Mouse (Mus musculus): ENCODE results near the gene 1700088E04Rik.
A peak's percentile ranks its signal among the peaks of the same experiment; 100 is the strongest.

Gene 1700088E04Rik

DNA sequence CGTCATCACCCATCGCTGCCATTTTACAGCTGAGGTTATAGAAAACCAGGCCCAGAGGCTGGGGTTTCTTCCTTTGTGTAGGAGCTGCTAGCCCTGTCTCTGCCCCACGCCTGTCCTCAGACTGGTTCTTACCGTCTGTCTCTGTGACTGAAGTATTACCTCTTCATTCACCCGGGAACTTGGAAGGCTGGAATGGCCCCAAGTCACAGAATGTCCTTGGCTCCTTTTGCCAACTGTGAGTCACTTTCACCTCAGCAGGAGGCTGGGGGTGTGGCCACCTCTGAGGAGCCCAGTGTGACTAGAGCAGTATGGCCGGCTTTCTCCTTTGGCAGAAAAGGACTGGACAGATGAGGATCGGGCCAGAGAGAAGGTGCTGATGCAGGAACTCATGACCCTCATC lies 9.6 kb downstream of the 1700088E04Rik start:
- peak in 1 of 2 experiments; percentile 43 for DNase-seq (ENCODE audit: low spot score in 2 of 2)

DNA sequence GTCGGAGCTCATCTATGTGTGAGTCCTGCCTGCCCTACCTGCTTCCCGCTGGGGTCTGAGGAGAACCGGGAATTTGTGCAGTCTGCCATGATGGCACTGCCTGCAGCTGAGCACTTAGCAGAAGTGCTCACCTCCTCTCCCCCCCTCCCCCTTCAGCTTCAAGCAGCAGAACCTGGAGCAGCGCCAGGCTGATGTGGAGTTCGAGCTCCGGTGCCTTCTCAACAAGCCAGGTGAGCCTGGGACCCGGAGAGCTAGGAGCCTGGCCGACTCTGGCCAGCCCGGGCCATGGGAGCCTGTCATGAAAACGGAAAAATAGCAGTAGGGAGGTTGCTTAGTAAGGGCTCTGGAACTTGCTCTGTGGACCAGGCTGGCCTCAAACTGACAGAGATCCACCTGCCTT lies 10.3 kb downstream of the 1700088E04Rik start:
- no peak for DNase-seq (ENCODE audit: low spot score in 2 of 2)

DNA sequence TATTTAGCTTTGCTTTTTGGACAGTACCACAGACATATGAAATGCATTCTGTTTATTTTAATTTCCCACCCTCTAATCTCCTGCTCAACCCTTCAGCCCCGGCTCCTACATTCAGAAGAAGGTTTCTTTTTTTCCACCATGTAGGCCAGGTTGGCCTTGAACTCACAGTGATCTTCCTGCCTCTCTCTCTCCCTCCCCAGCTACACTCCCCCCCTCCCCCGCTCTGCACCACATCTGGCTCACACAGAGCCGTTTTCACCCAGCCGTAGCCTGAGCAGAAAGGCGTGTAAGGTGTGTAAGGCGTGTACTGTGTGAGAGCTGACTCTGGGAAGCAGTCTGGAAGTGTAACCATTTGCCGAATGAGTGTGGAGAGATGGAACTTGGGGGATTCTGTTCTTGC lies 11.7 kb downstream of the 1700088E04Rik start:
- no peak for DNase-seq (ENCODE audit: low spot score in 2 of 2)

DNA sequence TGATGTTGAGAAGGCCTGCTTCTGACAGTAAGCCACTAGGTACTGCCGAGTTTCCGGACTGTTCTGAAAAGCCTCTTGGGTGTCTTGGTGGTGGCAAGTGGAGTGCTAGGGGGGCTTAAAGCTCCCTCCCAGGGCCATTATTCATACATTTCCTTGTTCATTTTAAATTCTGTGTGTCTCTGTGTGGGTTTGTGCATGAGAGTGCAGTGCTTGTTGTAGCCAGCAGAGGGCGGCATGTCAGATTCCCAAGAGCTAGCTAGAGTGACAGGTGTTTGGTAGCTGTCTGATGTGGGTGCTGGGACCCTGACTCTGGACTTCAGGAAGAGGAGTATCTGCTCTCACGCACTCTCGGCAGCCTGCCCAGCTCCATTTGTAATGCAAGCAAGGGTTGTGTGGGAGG lies 12.8 kb downstream of the 1700088E04Rik start:
- DNase-seq (ENCODE audit: low spot score in 2 of 2) = no peak

DNA sequence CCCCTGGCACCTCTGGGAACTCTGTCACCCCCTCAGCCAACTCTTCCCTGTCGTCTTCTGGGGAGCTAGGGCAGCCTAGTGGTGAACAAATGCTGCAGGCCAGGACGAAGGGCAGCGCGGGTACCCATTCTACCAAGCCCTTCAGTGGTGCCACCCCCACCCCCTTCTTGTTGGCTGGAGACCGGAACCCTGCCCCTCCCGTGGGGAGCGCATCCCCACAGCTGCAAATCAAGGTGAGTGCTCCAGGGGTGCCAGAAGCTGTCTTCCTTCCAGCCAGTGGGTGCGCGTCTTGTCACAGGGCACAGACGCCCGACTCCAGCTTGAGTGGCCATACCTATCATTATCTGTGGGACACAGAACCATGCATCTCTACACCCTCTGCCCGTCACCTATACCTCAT lies 14.0 kb downstream of the 1700088E04Rik start:
- DNase-seq (ENCODE audit: low spot score in 2 of 2) = no peak

DNA sequence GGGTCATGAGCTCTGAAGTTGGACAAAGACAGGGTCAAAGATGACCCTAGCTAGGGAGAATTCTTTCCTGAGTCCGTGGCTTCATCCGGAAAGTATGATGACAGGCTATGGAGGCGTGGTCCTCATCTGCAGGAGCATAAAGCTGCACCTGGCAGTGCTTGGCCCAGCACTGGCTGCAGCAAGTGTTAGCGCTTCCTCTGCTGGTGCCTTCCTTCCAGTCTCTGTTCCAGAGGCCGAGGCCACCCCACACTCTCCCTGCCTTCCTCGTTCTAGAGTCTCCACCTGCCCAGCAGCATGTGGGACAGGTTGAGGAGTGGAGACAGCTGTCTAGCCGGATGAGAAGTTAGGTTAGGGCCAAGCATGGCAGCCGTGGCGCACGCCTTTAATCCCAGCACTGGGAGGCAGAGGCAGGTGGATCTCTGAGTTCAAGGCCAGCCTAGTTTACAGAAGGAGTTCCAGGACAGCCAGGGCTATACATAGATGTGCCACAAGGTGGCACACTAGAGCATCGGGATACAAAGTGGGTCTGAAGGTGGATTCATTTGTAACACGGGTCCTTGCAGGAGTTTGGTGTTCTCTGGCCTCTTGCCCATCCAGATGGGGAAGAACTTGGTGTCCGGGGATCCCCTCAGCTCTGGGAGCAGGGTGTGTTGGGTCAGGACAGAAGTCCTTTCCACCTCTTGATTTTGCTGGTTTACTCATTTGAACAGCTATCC lies 14.7 kb downstream of the 1700088E04Rik start:
- peak; percentile 49 to 50 for DNase-seq (ENCODE audit: low spot score in 2 of 2)

DNA sequence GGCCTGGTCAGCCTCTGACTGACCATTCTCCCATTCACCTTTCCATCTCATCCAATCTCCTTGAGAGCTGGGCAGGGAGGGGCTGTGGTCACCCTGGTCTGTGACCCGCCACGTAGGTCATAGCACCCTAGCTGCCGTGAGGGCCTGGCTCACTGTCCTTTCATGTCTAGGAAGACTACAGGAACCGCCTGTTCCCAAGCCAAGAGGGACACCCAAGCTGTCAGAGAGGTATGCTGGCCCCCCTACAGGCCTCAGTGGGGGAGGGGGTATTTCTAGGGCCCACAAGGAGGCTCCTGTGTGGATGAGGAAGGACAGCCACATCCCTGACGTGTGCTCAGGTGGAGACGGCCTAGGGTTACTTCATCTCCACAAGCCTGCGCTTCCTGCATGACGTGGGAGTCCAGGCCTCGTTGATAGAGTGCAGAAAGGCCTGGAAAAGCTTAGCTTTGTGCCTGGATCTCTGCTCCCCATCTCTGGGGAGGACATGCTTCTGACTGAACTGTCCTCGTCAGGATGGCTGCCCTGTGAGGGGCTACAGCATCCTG lies 16.6 kb downstream of the 1700088E04Rik start:
- no peak for DNase-seq (ENCODE audit: low spot score in 2 of 2)

DNA sequence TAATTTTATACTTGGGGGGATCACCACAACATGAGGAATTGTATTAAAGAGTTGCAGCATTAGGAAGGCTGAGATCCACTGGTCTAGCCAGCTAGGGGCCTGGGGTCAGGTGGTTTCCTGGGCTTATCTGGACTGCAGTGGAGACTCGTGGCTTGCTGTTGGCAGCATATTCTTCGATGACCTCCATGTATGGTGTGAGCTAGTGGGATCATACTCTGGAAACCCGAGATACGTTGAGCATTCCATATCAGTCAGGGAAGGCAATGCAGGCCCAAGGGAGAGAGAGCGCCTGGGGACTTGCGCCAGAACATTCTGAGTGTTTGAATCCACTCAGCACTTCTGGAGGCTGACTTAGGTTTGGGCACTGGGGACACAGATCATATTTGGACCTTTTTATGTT lies 17.3 kb downstream of the 1700088E04Rik start:
- no peak for DNase-seq (ENCODE audit: low spot score in 2 of 2)

DNA sequence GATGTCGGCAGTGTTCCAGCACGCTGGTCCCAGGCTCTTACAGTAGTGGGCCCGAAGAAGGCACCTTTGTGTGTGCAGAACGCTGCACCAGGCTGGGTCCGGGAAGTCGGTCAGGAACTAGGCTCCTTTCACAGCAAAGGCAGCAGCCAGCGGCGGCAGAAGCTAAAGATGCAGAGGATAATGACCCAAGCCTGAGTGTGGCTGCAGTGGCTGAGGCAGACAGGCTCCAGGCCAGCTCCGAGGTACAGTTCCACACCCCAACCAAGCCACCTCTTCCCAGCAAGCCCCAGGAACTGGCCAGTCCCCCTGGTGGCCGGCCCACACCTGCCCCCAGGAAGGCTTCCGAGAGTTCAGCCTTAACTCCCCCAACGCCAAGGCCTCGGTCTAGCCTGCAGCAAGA lies 18.5 kb downstream of the 1700088E04Rik start:
- no peak for DNase-seq (ENCODE audit: low spot score in 2 of 2)

DNA sequence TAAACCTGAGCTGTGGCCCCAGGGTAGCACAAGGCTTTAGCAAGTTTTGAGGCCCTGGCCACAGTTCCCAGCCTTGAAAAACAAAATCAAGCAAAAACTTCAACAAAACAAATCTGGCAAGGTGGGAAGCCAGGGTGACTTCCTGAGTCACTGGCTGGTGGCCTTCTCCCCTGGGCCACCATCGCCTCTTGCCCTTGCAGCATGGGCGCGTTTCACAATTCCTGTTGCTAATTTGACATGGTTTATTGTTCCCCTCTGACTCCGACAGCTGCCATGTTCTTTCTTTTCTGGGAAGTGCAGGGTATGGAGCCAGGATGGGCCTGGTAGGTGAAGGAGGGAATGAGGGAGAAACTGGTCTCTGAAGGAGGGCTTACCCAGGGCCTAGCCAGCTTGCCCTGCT lies 18.9 kb downstream of the 1700088E04Rik start:
- DNase-seq (ENCODE audit: low spot score in 2 of 2) = no peak

DNA sequence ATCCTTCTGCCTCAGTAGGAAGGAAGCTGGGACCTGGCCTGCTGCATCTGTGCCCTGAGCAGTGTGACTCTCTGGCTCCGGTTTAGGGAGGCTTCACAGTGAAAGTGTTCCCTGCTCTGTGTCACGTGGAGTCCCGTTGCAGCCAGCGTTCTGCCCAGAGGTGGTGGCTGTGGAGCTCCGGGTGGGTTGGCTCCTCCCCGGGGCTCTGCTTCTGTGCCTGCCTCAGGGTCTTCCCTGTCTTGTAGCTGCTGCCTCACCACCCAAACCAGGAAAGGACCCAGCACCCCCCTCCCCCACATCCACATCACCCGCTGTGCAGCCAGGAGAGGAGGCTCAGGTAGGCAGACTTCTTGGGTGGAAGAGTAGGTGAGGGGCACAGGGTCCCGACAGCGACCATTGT lies 21.6 kb downstream of the 1700088E04Rik start:
- DNase-seq (ENCODE audit: low spot score in 2 of 2) = no peak

DNA sequence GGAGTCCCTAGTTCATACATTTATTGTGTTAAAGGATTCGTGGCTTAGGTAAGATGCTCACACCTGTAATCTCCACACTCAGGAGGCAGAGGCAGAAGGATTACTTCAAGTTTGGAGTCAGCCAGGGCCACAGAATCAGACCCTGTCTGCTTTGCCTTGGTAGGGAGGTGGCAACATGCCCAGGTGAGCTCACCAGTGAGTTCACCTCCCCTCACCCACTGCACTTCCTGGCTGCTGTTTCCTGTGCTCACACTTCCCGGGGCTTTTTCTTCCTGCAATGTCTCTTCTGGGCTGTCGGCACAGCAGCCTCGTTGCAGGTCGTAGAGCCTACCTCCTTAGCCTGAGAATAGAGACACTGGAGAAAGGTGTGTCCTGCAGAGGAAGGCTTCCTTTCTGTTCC lies 25.8 kb downstream of the 1700088E04Rik start:
- no peak for DNase-seq (ENCODE audit: low spot score in 2 of 2)

DNA sequence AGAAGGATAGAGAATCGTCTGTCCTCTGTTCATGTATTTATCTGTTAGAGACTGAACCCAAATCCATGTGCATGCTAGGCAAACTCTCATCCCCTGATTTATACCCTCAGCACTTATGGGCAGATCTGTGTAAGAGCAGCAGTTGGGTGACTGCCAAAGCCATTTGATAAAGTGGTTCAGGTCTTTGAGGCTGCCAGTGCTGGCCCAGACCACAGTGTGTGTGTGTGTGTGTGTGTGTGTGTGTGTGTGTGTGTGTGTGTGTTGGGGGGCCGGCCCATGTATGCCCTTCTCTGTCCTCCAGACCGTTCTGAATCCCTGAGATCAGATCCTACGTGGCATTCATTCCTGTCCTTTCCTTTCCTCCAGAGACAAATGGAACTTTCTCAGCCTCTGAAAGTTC lies 29.3 kb downstream of the 1700088E04Rik start:
- DNase-seq (ENCODE audit: low spot score in 2 of 2) = no peak

DNA sequence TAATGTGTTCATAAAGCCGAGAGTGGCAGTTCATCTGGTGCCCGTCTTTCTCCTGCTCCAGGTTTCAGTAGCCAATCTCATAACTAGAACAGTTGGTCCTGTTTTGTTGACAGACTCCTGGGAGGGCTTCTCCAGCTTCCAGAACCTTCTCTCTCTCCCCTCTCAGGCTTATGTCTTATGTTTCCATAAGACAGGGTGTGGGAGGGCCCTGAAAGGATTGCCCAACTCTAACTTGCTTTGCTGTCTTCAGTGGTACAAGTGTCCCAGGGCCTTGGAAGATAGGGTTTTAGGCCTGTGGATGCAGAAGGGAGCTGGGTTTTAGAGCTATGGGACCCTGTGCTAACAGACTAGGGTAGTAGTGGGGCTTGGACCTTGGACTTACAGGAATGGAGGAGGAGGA lies 30.5 kb downstream of the 1700088E04Rik start:
- no peak for DNase-seq (ENCODE audit: low spot score in 2 of 2)

DNA sequence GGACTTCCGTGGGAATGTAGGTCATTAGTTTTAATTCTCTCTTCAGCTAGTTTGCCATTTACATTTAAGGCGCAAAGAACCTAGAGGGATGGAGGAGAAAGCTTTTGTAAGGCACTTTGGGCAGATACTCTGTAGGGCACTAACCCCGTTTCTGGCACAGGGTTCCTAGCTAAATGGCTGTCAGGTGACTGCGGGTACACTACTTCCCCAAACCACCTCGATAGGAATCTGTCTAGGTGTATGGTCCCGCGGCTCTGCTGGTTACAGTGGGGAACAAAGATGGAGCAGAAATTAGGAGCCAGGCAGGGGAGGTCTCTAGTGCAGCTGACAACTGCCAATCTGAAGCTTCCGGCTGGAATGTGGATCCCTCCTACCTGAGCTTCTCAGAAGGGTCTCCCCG lies 31.0 kb downstream of the 1700088E04Rik start:
- no peak for DNase-seq (ENCODE audit: low spot score in 2 of 2)

DNA sequence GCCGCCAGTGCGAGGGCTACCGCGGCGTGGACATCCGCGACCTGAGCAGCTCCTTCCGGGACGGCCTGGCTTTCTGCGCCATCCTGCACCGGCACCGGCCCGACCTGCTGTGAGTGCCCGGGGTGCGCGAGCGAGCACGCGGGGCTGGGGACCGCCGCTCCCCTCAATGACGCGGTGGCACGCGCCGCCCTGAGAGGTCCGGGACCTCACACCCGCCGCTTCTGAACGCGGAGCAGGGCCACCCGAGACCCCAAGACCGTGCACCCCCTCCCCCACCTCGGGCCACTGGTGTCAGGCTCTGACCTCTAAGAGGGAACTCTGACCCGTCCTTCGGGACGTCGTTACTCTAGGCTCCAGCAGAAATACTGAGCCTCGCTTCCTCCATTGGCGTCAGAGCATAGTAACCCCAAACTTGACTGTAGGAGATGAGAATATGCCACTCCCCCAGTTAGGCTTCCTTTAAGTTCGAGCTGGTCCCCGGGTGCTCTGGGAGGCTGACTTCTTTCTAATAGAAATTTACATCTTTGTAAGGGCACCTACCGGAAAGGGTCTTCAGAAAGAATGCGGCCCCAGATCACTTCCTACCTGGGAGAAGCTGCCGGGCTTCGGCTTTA lies 31.6 kb downstream of the 1700088E04Rik start:
- DNase-seq (ENCODE audit: low spot score in 2 of 2) = no peak

DNA sequence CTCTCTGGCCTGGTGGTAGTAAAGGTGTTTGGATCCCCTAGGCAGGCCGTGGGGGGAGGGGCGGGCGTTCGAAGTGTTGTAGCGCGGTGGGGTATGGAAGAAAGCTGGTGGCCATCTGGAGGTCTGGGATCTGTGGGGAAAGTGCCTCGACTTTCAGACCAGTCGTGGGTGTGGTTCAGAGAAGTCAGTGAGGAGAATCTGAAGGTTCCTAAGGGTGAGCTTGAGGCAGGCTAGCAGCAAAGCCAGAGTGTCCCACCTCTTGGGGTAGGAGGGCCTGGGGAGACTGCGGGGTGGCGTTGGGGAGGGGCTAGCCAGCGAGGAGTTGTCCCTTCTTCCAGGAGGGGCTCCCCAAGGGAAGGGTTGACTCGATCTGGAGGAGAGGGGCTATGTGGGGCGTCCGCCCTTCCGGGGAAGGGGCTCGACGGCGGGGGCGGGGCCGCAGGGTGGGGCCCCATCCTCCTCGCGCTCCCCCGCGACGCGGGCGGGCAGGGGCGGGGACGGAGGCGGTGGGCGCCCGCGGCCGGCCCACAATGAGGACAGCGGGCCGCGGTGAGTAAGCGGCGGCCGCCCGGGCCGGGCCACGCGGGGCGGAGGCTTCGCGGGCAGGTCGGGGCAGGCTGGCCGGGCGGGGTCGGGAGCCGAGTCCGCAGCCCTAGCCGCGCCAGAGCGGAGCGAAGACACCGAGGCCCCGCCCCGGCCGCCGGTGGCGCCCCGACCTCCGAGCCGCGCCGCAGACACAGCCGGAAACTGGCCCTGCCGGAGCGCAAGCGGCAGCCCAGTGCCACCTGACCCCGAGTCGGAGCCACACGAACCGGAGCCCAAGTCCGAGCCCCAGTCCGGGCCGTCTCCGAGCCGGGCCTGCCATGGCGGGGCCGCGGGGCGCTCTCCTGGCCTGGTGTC lies 32.4 kb downstream of the 1700088E04Rik start, which contains the start of gene Micall1:
Gene Micall1 (plus strand): TSS at position 478 of the 900 bp plus-strand sequence.
- peak; percentile 30 to 35 for DNase-seq (ENCODE audit: low spot score in 2 of 2)

DNA sequence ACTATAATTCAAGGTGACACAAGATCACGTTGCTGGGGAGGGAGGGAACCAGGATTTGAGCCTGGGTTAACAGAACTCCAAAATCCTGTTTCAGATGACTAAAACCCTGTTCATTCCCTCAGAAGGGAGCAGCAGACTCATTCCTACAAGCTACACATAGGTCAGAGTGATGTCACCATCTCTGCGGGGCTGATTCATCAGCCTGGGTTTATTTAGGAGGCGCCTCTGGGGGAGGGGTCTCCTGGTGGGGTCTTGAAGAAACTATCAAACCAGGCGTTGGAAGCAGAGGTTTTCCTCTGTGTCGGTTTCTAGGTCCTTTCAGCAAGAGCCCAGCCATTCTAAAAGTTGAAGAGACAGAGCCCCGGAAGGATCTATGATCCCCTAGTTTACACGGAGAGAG lies 33.1 kb downstream of the 1700088E04Rik start:
- DNase-seq (ENCODE audit: low spot score in 2 of 2) = no peak

DNA sequence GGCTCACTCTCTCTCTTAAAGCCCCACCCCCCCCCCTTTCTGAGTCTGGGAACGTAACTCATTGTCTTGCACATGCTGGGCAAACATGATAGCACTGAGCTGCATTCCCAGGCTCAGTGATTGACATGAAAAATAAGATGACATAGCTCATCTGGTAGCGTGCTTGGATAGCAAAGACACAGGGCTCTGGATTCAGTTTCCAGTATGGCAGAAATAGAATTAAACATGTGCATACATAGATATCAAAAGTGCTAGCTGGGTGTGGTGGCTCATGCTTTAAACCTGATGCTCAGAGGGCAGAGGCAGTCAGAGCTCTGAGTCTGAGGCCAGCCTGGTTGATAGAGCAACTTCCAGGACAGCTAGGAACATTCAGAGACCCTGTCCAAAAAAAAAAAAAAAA lies 35.2 kb downstream of the 1700088E04Rik start:
- DNase-seq (ENCODE audit: low spot score in 2 of 2) = no peak

DNA sequence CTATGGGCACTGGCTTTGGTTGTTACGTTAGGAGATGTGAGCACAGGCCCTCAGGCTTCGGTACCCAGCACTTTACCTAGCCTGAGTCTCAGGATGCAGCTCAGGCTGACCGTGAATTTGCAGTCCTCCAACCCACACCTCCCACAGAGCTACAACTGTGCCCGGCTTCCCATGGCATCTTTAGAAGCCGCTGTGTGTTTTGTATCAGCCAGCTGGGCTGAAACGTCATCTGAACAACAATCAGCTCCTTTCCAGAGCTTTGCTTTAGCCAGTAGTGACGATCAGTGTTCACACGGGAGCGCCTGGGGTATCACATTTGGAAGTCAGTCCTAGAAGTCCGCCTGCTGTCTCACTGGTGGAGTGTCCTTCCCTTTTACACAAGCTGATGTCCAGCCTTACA lies 37.8 kb downstream of the 1700088E04Rik start:
- peak in 1 of 2 experiments; percentile 15 for DNase-seq (ENCODE audit: low spot score in 2 of 2)

DNA sequence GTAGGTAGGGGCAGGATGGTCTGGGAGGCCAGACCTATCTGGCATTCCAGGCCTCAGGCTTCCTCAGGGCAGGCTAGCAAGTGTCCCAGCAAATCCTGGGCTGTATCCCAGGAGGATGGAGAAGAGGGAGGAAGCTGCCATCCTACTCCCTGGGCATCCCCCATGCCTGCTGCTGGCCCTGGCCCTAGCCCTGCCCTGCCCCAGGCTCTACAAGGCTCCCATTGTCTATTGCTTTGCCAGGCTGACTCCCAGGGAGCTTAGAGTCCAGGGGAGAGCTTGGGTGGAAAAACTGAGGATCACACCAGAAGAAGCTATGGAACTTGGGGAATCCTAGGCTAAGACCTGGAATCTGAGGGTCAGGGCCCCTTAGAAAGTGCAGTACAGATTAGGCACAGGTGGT lies 39.5 kb downstream of the 1700088E04Rik start:
- no peak for DNase-seq (ENCODE audit: low spot score in 2 of 2)

DNA sequence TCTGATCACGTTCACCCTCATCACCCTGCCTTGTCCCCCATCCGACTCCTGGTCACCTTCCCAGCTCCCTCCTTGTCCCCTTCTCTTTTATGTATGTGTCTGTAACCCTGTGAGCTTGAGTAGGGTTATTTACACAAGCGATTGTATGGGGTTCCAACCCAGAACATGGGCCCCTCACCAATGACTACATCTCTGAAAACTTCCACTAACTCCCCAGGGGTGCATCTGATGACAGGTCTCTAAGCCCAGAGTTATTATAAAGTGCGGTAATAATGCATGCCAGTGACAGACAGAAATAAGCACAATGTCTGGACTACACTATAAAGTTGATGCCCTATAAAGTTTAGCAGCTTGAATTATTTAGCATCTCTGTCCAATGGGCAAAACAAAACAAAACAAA lies 40.7 kb downstream of the 1700088E04Rik start:
- no peak for DNase-seq (ENCODE audit: low spot score in 2 of 2)

All from frontal cortex, postnatal 36 days (tissue).